Mouse (Mus musculus) brain, embryonic 14.5 days (tissue): Measurements from ENCODE around the gene Zfp784. TPM values are rescaled to one million over a fixed set of nuclear protein-coding genes. Genes with fewer than 3 reads are reported as not detected.
"Not testable (repeated sequence)": the region's sequence is repeated elsewhere in the genome, so short reads cannot be mapped to it uniquely, and the experiment has no call there.

Experiments
- DNase-seq: peaks from one replicate; pipeline ENCODE4 v3.0.0-alpha.2; 2011; ENCODE audit warnings: low read depth
- CTCF ChIP-seq: fragments of 200-500 bp; IDR thresholded peaks from 2 replicates; pipeline ENCODE4 v1.5.1; 2012; ENCODE audit warnings: inconsistent platforms, mild to moderate bottlenecking, moderate library complexity, borderline replicate concordance; ENCODE audit not compliant: insufficient read depth, insufficient read length; ENCODE audit errors: extremely low read depth
- POLR2A ChIP-seq: fragments of 200-500 bp; IDR thresholded peaks from 2 replicates; pipeline ENCODE4 v1.6.1; 2012; ENCODE audit warnings: mild to moderate bottlenecking, inconsistent platforms, borderline replicate concordance; ENCODE audit not compliant: poor library complexity, insufficient read depth, insufficient read length, severe bottlenecking; ENCODE audit errors: extremely low read depth
- polyA plus RNA-seq: library from polyadenylated mRNA; depleted of rRNA; stranded (reverse); fragments of >200 nt; gene quantifications from 2 replicates; pipeline ENCODE4 v1.2.3, GENCODE M21; 2012

Gene Zfp784
- polyA plus RNA-seq, 1 experiment, result 7.6 TPM

GRCm38 (mm10) chr7:5037026-5037425 lies 1.2 kb downstream of the Zfp784 start:
- TF ChIP-seq POLR2A (no peak), CTCF (no peak)
- no peak for DNase-seq

DNA sequence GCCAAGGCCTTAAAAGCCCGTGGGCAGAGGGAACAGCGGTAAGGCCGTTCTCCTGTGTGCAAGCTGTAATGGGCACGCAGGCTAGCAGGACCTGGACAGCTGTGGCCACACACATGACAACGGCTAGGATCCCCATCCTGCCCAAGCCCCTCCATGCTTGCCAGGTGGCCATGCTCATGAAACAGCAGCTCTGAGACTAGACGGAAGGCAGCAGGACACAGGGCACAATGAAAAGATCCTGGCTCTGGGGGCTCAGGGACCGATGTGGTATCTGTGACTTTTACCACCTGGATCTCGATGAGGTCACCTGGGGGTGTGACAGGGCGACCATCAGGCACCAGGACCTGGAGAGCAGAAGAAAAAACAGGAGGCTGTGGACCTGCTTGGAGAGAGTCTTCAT lies 2.1 kb downstream of the Zfp784 start:
- DNase-seq, result no peak
- TF ChIP-seq POLR2A (no peak), CTCF (no peak)

- TF ChIP-seq CTCF (no peak), POLR2A (no peak)
- DNase-seq, result no peak
Measured at GRCm38 (mm10) chr7:5035628-5036027, 2.6 kb downstream of the Zfp784 start.

DNA sequence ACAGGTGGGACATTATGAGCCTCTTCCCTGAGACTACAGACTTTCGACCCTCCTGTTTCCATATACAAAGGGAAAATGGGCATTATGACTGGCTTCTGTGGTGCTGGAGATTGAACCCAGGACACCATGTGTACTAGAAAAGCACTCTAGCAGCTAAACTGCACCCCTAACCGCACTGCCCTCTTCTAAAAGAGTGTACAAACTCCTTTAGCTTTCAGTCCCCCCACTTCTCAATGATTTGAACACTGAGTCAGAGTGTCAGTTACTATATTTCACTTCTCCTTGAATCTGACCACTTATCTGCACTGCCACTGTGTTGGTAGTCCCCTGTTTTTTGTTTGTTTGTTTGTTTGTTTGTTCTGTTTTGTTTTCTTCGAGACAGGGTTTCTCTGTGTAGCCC lies 4.4 kb downstream of the Zfp784 start, which contains the start of gene 4632433K11Rik:
TSS of gene 4632433K11Rik (plus strand) at position 301 of the 400 bp plus-strand sequence.
- TF ChIP-seq POLR2A, result no peak
- no peak for TF ChIP-seq CTCF
- no peak for DNase-seq

DNA sequence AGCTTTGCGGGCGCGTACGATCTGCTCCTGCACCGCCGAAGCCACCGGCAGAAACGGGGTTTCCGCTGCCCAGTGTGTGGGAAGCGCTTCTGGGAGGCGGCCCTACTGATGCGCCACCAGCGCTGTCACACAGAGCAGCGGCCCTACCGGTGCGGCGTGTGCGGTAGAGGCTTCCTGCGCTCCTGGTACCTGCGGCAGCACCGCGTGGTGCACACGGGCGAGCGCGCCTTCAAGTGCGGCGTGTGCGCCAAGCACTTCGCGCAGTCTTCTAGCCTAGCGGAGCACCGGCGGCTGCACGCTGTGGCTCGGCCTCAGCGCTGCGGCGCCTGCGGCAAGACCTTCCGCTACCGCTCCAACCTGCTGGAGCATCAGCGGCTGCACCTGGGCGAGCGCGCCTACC lies 6.8 kb downstream of the Zfp784 start:
- DNase-seq, result no peak
- TF ChIP-seq POLR2A (no peak), CTCF (no peak)

GRCm38 (mm10) chr7:5030554-5031275 lies 7.5 kb downstream of the Zfp784 start:
- no peak for DNase-seq
- TF ChIP-seq CTCF (no peak), POLR2A (no peak)

DNA sequence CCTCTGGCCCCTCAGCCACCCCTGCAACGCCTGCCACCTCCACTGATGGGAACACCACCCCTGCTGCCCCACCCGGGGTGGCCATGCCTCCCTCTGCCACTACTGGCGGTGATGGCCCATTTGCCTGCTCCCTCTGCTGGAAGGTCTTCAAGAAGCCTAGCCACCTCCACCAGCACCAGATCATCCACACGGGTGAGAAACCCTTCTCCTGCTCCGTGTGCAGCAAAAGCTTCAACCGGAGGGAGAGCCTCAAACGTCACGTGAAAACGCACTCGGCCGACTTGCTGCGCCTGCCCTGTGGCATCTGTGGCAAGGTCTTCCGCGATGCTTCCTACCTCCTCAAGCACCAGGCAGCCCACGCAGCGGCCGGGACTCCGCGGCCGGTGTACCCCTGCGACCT lies 8.3 kb downstream of the Zfp784 start:
- TF ChIP-seq POLR2A, result no peak
- no peak for TF ChIP-seq CTCF
- no peak for DNase-seq

GRCm38 (mm10) chr7:5029543-5029942 lies 8.7 kb downstream of the Zfp784 start:
- no peak for DNase-seq
- TF ChIP-seq POLR2A (no peak), CTCF (no peak)

DNA sequence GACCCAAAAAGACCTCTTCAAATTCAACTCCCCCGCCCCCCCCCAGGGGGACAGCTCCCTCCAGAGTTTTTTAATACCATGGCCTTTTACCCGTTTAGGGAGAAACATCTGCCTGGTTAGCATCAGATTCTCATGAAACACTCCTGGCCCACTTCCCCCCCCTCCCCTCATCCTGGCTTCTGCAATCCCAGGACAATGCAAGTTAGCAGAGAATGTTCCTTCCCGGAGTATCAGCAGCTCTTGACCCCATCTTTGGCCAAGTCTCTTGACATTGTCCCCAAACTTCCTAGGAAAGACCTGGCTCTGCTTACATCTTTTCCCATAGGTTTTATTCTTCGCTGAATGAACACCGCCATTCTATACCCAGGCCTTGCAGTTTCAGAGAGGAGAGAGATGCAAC lies 17.0 kb downstream of the Zfp784 start:
- DNase-seq, result no peak
- no peak for TF ChIP-seq POLR2A
- no peak for TF ChIP-seq CTCF

DNA sequence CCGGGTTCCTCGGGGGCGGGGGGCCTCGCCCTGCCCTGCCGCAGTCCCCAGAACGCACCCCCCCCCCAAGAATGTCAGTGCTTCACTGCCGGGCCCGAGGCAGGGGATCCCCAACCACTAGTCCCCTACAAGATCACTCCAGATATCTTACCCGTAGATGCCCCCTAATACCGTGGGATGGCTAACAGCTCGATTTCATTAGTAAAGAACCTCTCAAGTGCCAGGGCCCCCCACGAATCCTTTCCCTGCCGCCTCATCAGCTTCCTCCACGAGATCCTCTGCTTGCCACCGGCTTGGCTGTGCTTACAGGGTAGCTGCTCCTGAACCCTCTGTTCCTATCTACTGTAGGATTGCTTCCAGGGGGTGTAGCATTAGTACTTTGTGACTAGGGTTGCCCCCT lies 17.6 kb downstream of the Zfp784 start:
- no peak for TF ChIP-seq CTCF
- TF ChIP-seq POLR2A, result no peak
- DNase-seq, result no peak

- no peak for TF ChIP-seq CTCF
- peak; percentile 56 for TF ChIP-seq POLR2A
- peak; percentile 100 for DNase-seq
Measured at GRCm38 (mm10) chr7:5020000-5020681, 18.1 kb downstream of the Zfp784 start, which contains the start of the genes Zfp865 and Ccdc106. Gene Zfp865, plus strand, starts transcription at chr7:5020376. Gene Ccdc106, plus strand, starts transcription at chr7:5020553.

DNA sequence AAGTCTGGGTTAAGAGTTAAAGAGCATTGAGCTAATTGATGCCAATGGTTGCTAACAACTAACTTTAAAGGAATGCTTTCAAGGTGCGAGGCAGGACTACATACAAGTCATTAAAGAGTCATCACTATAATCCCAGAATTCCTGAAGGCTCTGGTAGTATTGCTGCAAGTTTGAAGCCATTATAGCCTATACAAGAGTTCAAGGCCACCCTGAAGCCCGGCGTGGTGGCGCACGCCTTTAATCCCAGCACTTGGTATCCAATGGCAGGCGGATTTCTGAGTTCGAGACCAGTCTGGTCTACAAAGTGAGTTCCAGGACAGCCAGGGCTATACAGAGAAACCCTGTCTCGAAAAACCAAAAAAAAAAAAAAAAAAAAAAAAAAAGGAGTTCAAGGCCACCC lies 18.7 kb downstream of the Zfp784 start:
- DNase-seq, result not testable (repeated sequence)

DNA sequence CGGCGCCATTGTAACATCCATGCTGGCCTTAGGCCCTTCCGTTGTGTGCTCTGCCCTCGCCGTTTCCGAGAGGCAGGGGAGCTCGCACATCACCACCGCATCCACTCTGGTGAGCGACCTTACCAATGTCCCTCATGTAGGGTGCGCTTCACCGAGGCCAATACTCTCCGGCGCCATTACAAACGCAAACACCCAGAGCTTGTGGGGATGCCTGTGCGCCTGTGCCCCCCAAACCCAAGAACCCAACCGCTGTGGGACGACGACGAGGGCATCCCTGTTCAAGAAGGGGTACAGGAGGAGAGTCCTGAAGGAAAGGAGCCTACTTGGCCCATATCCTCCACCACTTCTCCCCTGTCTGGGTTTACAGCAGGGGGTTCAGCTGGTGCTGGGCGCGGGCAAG lies 20.3 kb downstream of the Zfp784 start:
- TF ChIP-seq CTCF, result no peak
- no peak for TF ChIP-seq POLR2A
- DNase-seq, result no peak
